Comparison of ENCODE assay signal across 15 mouse cellular contexts in genomic region chrX:166869515-166869914, GRCm38 (mm10).
DNase-seq lines count a peak whose midpoint lies in the region; ATAC-seq lines count a peak whose summit lies in the region.
"Had no signal": no experiment of that assay in that cellular context is flagged by ENCODE, and none has a peak within 500 bp of the region (broad histone marks: within the 10 kb centered on the region; RNA-seq: fewer than 3 reads in every experiment).

No protein-coding gene starts in this region.

- ATAC-seq in granulocyte monocyte progenitor cell, adult 5-6 weeks (replicated peaks; ENCODE audit: poor library complexity, severe bottlenecking), result peak; percentile 66
- ATAC-seq in megakaryocyte progenitor cell, adult 5-6 weeks (replicated peaks; ENCODE audit: poor library complexity), result peak; percentile 61
- ATAC-seq: forebrain, embryonic 14.5 days; forebrain, embryonic 16.5 days had no signal

- DNase-seq in 416B (ENCODE audit: low read depth), result peak; percentile 28
- DNase-seq in heart, postnatal 4 days, result no peak
- no peak for DNase-seq in gastrocnemius, postnatal 14 days
- DNase-seq: adrenal gland, adult 2 months; adrenal gland, postnatal 10 days; adrenal gland, postnatal 25 days; cerebellum, adult 11-12 months; cerebellum, adult 2 months; cerebellum, adult 9-10 months; cerebellum, postnatal 10 days; cerebellum, postnatal 25 days had no signal

- intact Hi-C loops in gastrocnemius, postnatal 14 days (cut with DNase I; ENCODE audit: low total_unique reads), result no loop called here
